Mouse (Mus musculus): Measurements from ENCODE around the gene Rec8. TPM values are rescaled to one million over a fixed set of nuclear protein-coding genes. Genes with fewer than 3 reads are reported as not detected.

Gene Rec8
- 7.8 and 8.2 TPM in 2 replicates for polyA plus RNA-seq (2016; fragmentation: Nextera tagmentation; extraction: Ambion mirVana)

DNA sequence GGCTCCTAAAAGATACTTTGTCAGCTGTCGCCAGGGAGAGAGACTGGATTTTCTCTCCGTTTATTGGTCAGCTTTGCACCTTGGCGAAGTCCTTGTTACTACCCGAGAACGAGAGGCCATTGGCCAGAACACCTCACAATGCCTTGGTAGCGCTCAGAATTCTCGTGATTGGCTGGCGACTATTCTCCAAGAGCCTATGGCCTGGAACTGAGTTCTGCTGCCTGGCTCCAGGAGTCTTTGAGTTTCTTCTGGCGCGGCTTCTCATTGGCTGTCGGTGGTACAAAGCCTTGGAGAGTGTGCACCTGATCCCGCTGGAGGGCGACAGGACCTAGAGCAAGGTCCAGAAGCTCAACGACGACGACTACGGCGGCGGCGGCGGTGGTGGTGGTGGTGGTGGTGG lies at the start of gene Rec8:
Gene Rec8, plus strand, starts transcription at position 216 of the 400 bp plus-strand sequence.
- 18% methylated on average over 21 of the region's 21 CpGs for WGBS
- peak within 1 kb of the TSS; percentile 18 for H3K4me3 ChIP-seq
- no peak within 1 kb of the TSS for H3K27ac ChIP-seq
- H3K4me2 ChIP-seq (replicated peaks) = peak within 1 kb of the TSS; percentile 35
- no peaks in the 10 kb centered on the region for H3K9me3 ChIP-seq
- H3K4me1 ChIP-seq = no peaks in the 10 kb centered on the region
- ATAC-seq (ENCODE audit: insufficient number of reproducible peaks, insufficient read depth, low FRiP score, low TSS enrichment) = peak; percentile 43; the same call in 1 of the 2 replicates
- H3K9ac ChIP-seq = no peak within 1 kb of the TSS
- H3K27me3 ChIP-seq = no peaks in the 10 kb centered on the region
- no peaks in the 10 kb centered on the region for H3K36me3 ChIP-seq

DNA sequence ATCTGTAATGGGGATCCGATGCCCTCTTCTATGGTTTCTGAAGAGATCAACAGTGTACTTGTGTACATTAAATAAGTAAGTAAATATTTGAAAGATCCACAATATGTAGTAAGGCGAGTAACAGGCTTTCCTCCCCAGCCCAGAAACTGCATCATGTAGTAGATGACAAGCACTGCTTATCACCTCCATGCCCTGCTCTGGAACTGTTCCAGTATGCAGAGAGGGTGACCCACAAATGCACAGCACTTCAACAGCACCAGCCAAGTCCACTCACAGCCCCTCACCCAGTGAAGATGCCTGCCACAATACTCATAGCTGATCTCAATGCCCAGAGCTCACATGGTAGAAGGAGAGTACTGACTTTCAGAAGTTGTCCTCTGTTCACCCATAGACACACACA lies 47.2 kb upstream of the Rec8 start:
- Histone ChIP-seq H3K27ac (no peak overlapping the region), H3K27me3 (no peaks in the 10 kb centered on the region), H3K9ac (no peak overlapping the region), H3K4me1 (no peaks in the 10 kb centered on the region), H3K4me3 (no peak overlapping the region), H3K36me3 (peaks cover 43% of the 10 kb centered on the region), H3K4me2 (replicated peaks) (no peak overlapping the region), H3K9me3 (no peaks in the 10 kb centered on the region)
- WGBS = 93% methylated on average over 2 of the region's 2 CpGs
- ATAC-seq (ENCODE audit: insufficient number of reproducible peaks, insufficient read depth, low FRiP score, low TSS enrichment) = no peak

DNA sequence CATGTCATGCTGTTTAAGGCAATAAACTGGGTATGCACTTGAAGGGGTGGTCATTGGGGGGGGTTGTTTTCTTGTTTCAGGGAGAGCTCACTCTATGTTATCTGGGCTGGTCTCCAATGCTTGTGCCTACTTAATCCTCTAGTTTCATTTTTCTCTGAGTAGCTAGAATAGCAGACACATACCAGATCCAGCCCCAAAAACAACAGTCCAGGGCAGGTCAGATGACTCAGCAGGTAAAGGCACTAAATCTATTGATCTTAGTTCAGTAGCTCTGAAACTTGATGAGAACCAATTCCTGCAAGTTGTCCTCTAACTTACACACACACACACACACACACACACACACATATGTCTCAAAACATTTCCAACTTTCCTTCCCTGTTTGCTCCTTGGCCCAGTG lies 46.1 kb upstream of the Rec8 start:
- no peak overlapping the region for H3K9ac ChIP-seq
- H3K27ac ChIP-seq = no peak overlapping the region
- H3K4me1 ChIP-seq = no peaks in the 10 kb centered on the region
- no peak overlapping the region for H3K4me3 ChIP-seq
- no peak overlapping the region for H3K4me2 ChIP-seq (replicated peaks)
- no peaks in the 10 kb centered on the region for H3K9me3 ChIP-seq
- ATAC-seq (ENCODE audit: insufficient number of reproducible peaks, insufficient read depth, low FRiP score, low TSS enrichment) = no peak
- peaks cover 31% of the 10 kb centered on the region for H3K36me3 ChIP-seq
- no peaks in the 10 kb centered on the region for H3K27me3 ChIP-seq

DNA sequence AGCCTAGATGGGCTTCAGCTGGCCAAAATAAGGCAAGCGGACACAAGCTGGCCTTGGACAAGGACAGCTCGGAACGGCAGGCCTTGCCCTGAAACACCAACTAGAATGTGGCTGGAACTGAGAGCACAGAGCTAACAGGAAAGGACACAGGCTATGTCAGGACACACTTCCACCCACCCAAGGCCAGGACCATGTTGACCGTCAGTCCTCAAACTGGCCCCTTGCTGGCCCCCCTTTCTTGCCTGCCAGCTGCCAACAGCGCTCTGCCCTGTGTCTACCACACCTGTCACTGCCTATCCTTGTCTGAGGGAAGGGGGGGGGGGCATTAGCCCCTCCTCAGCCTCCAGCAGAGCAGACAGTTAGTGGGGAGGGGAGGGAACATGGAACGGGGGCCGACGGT lies 42.5 kb upstream of the Rec8 start, which contains the start of gene Fitm1:
Gene Fitm1, plus strand, starts transcription at position 316 of the 400 bp plus-strand sequence.
- Histone ChIP-seq H3K27me3 (no peaks in the 10 kb centered on the region), H3K36me3 (0 out of 2 replicates have a peak, but pooled peaks cover 6% of the 10 kb centered on the region), H3K9me3 (no peaks in the 10 kb centered on the region), H3K4me1 (no peaks in the 10 kb centered on the region), H3K4me2 (replicated peaks) (peak within 1 kb of the TSS; percentile 26; the same call in 1 of the 2 replicates), H3K27ac (no peak within 1 kb of the TSS), H3K4me3 (no peak within 1 kb of the TSS; the same call in 1 of the 2 replicates), H3K9ac (no peak within 1 kb of the TSS; the same call in 1 of the 2 replicates)
- 55% methylated on average over 8 of the region's 8 CpGs for WGBS
- no peak for ATAC-seq (ENCODE audit: insufficient number of reproducible peaks, insufficient read depth, low FRiP score, low TSS enrichment)

DNA sequence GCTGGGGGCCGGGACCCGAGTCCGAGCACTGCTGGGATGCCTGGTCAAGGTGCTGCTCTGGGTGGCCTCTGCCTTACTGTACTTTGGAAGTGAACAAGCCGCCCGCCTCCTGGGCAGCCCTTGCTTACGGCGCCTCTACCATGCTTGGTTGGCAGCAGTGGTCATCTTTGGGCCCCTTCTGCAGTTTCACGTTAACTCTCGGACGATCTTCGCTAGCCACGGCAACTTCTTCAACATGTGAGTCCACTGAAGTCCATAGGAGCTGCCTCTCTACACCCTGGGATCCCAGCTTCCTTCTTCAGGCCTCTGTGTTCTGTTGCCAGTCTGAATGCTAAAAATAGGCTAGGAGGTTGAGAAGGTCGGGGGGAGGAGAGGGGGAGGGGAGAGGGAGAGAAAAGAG lies 42.1 kb upstream of the Rec8 start:
- Histone ChIP-seq H3K4me2 (replicated peaks) (no peak overlapping the region), H3K27me3 (no peaks in the 10 kb centered on the region), H3K4me3 (no peak overlapping the region; the same call in 1 of the 2 replicates), H3K27ac (no peak overlapping the region), H3K36me3 (peaks cover 10% of the 10 kb centered on the region), H3K9ac (no peak overlapping the region; the same call in 1 of the 2 replicates), H3K9me3 (no peaks in the 10 kb centered on the region), H3K4me1 (no peaks in the 10 kb centered on the region)
- no peak for ATAC-seq (ENCODE audit: insufficient number of reproducible peaks, insufficient read depth, low FRiP score, low TSS enrichment)
- WGBS = 72% methylated on average over 13 of the region's 13 CpGs

DNA sequence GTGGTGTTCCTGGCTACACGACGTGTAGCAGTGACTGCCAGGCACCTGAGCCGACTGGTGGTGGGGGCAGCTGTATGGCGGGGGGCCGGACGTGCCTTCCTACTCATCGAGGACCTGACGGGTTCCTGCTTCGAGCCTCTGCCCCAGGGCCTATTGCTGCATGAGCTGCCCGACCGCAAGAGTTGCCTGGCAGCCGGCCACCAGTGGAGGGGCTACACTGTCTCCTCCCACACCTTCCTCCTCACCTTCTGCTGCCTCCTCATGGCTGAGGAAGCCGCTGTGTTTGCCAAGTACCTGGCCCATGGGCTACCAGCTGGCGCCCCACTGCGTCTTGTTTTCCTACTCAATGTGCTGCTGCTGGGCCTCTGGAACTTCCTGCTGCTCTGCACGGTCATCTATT lies 41.5 kb upstream of the Rec8 start:
- Histone ChIP-seq H3K27me3 (no peaks in the 10 kb centered on the region), H3K9ac (no peak overlapping the region), H3K4me1 (no peaks in the 10 kb centered on the region), H3K27ac (no peak overlapping the region), H3K4me2 (replicated peaks) (peak overlapping the region; percentile 26; the same call in 1 of the 2 replicates), H3K36me3 (peaks cover 17% of the 10 kb centered on the region), H3K9me3 (no peaks in the 10 kb centered on the region), H3K4me3 (no peak overlapping the region)
- 75% methylated on average over 16 of the region's 16 CpGs for WGBS
- ATAC-seq (ENCODE audit: insufficient number of reproducible peaks, insufficient read depth, low FRiP score, low TSS enrichment) = no peak

DNA sequence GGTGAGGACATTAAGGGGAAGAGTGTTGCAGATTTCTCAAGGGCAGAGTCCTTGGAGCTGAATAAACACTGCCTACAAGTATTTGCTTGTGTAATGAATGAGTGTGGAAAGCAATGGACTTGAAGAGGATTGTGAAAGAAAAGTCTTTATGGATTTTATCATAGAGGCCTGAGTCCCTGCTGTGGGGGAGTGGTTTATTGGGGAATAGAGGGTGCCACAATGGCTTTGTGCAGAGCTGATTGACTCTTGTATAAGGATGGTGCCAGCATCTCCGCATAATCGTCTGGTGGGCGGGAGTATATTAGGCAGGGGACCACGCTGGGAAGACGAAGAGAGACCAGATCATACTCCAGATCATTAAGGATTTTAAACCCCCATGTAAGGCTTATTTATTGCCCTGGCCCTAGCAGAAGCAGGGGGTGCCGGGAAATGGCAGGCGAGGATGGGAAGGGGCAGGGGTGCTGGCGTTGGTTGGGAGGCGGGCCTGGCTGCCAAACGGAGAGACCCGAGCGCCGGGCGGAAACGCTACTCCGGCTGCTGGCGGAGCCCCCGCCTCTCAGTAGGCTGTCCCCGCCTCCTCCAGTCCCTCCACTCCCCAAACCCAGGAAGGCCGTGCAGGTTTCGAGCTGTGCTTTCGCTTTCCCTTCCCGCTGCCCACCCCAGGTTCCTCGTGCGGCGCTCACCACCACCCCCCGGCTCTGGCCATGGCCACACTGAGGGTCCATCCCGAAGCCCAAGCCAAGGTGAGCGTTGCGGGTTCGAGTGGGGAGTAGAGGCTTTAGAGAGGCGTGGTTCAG lies 39.8 kb upstream of the Rec8 start, which contains the start of gene Psme1:
Gene Psme1, plus strand, starts transcription at position 253 of the 797 bp plus-strand sequence.
- peak; percentile 85 for ATAC-seq (ENCODE audit: insufficient number of reproducible peaks, insufficient read depth, low FRiP score, low TSS enrichment)
- no peaks in the 10 kb centered on the region for H3K9me3 ChIP-seq
- 1% methylated on average over 32 of the region's 32 CpGs for WGBS
- H3K4me3 ChIP-seq = peak within 1 kb of the TSS; percentile 73
- H3K9ac ChIP-seq = peak within 1 kb of the TSS; percentile 85
- peak within 1 kb of the TSS; percentile 79 for H3K27ac ChIP-seq
- peak within 1 kb of the TSS; percentile 81 for H3K4me2 ChIP-seq (replicated peaks)
- no peaks in the 10 kb centered on the region for H3K27me3 ChIP-seq
- peaks cover 22% of the 10 kb centered on the region for H3K36me3 ChIP-seq
- no peaks in the 10 kb centered on the region for H3K4me1 ChIP-seq

DNA sequence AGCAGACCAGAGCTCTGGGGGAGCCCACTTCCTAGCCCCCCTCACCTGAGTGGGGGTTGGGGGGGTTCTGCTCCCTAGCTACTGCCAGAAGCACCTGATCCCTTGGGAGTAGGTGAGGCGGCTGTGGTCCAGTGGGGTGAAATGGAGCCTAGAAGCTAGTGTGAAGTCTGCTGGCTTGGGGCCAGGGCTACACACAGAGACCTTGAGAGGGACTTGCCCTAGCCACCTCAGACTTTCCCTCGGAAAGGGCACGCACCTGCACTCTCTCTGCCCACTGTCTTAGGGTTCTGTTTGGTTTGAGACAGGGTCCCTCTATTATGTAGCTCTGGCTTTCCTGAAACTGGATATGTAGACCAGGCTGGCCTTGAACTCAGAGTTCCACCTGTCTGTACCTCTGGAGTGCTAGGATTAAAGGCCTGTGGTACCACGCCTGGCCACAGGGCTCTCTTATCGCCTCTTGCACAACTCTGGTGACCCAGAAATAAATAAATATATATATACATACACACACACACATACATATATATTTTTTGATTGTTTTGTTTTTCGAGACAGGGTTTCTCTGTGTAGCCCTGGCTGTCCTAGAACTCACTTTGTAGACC lies 39.1 kb upstream of the Rec8 start:
- H3K9me3 ChIP-seq = no peaks in the 10 kb centered on the region
- peak overlapping the region; percentile 81 for H3K4me2 ChIP-seq (replicated peaks)
- peak overlapping the region; percentile 85 for H3K9ac ChIP-seq
- peak; percentile 8 for ATAC-seq (ENCODE audit: insufficient number of reproducible peaks, insufficient read depth, low FRiP score, low TSS enrichment)
- WGBS = 28% methylated on average over 6 of the region's 6 CpGs
- H3K36me3 ChIP-seq = peaks cover 22% of the 10 kb centered on the region
- H3K27ac ChIP-seq = peak overlapping the region; percentile 79
- no peaks in the 10 kb centered on the region for H3K4me1 ChIP-seq
- H3K4me3 ChIP-seq = peak overlapping the region; percentile 73
- H3K27me3 ChIP-seq = no peaks in the 10 kb centered on the region

DNA sequence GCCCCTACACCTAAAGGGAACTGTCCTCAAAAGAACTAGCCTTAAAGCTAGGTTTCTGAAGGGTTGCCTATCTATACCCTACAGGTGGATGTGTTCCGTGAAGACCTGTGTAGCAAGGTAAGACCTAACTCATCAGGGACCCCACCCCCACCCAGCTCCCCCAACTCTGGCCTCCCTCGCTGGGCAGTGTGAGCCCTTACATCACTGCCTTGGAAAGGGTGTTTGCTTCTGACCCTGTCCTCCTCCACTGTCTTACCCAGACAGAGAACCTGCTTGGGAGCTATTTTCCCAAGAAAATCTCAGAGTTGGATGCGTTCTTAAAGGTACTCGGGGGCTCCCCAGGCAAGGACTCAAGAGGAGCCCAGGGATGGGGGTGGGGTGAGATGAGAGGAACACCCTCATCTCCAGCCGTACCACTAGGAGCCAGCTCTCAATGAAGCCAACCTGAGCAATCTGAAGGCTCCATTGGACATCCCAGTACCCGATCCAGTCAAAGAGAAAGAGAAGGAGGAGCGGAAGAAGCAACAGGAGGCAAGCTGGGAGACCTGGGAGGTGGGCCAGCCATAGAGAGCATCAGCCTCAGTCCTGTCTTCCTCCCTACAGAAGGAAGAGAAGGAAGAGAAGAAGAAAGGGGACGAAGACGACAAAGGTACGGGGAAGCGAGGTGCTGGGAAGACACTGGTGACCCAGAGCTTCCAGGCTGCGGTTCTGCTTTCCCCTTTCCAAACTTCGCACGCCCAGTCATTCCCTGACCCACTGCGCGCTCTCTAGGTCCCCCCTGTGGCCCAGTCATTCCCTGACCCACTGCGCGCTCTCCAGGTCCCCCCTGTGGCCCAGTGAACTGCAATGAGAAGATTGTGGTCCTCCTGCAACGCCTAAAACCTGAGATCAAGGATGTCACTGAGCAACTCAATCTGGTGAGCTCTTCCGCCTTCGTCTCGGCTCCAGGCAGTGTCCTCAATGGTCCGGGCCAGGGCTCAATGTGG lies 38.0 kb upstream of the Rec8 start:
- WGBS = 88% methylated on average over 23 of the region's 23 CpGs
- H3K4me3 ChIP-seq = no peak overlapping the region
- peaks cover 22% of the 10 kb centered on the region for H3K36me3 ChIP-seq
- H3K9me3 ChIP-seq = no peaks in the 10 kb centered on the region
- peaks cover 4% of the 10 kb centered on the region; the same call in 1 of the 2 replicates for H3K4me1 ChIP-seq
- H3K9ac ChIP-seq = no peak overlapping the region
- H3K27ac ChIP-seq = no peak overlapping the region
- no peaks in the 10 kb centered on the region for H3K27me3 ChIP-seq
- no peak for ATAC-seq (ENCODE audit: insufficient number of reproducible peaks, insufficient read depth, low FRiP score, low TSS enrichment)
- no peak overlapping the region for H3K4me2 ChIP-seq (replicated peaks)

DNA sequence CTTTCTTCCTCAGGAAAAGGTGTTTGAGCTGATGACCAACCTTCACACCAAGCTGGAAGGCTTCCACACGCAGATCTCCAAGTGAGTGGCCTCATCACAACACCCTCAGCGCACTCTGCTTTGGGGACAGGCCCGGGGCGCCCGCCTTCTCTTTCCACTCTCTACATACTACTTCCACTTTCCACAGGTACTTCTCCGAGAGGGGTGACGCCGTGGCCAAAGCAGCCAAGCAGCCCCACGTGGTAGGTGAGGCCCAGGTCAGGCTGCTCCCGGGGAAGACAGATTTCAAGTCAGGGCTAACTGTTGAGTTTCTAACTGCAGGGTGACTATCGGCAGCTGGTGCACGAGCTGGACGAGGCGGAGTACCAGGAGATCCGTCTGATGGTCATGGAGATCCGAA lies 37.1 kb upstream of the Rec8 start:
- no peak overlapping the region for H3K9ac ChIP-seq
- H3K27ac ChIP-seq = no peak overlapping the region
- H3K4me2 ChIP-seq (replicated peaks) = no peak overlapping the region
- H3K27me3 ChIP-seq = 0 out of 2 replicates have a peak, but pooled peaks cover 2% of the 10 kb centered on the region
- ATAC-seq (ENCODE audit: insufficient number of reproducible peaks, insufficient read depth, low FRiP score, low TSS enrichment) = no peak
- no peak overlapping the region for H3K4me3 ChIP-seq
- WGBS = 94% methylated on average over 16 of the region's 16 CpGs
- H3K36me3 ChIP-seq = peaks cover 22% of the 10 kb centered on the region
- no peaks in the 10 kb centered on the region for H3K9me3 ChIP-seq
- peaks cover 6% of the 10 kb centered on the region; the same call in 1 of the 2 replicates for H3K4me1 ChIP-seq
